Mouse (Mus musculus) E14TG2a.4 (cell line): ENCODE data around the gene Haus4.

Experiments used
- CTCF ChIP-seq: conservative IDR thresholded peaks from 2 replicates; pipeline ENCODE4 v1.5.1; 2014; ENCODE audit warnings: low read length
- NANOG ChIP-seq: IDR thresholded peaks from 2 replicates; pipeline ENCODE4 v1.6.1; 2014; ENCODE audit warnings: borderline replicate concordance, low read length, mixed read lengths
- POU5F1 ChIP-seq: IDR thresholded peaks from 2 replicates; pipeline ENCODE4 v1.6.1; 2014; ENCODE audit warnings: low read length, borderline replicate concordance

DNA sequence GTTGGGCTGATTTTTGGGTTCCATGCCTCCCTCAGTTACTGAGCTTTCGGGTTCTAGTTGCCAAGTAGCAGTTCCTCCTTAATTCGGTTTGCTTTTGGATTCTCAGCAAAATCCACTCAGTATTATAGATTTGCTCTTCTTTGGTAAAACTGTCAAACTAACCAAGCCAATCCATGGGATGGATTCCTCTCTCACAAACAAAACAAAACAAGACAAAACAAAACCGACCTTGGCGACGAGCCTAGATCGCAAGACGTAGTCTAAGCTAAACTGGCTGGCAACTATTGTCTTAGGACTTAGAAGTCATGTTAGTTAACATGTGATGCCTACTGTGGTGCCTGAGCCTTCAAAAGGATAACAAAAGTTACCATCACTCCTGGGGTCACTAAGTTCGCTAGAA is 49.3 kb upstream of the Haus4 start:
- TF ChIP-seq CTCF (no peak), POU5F1 (no peak), NANOG (no peak)
